8 mouse cellular contexts compared by ENCODE assay signal in the genomic region with DNA sequence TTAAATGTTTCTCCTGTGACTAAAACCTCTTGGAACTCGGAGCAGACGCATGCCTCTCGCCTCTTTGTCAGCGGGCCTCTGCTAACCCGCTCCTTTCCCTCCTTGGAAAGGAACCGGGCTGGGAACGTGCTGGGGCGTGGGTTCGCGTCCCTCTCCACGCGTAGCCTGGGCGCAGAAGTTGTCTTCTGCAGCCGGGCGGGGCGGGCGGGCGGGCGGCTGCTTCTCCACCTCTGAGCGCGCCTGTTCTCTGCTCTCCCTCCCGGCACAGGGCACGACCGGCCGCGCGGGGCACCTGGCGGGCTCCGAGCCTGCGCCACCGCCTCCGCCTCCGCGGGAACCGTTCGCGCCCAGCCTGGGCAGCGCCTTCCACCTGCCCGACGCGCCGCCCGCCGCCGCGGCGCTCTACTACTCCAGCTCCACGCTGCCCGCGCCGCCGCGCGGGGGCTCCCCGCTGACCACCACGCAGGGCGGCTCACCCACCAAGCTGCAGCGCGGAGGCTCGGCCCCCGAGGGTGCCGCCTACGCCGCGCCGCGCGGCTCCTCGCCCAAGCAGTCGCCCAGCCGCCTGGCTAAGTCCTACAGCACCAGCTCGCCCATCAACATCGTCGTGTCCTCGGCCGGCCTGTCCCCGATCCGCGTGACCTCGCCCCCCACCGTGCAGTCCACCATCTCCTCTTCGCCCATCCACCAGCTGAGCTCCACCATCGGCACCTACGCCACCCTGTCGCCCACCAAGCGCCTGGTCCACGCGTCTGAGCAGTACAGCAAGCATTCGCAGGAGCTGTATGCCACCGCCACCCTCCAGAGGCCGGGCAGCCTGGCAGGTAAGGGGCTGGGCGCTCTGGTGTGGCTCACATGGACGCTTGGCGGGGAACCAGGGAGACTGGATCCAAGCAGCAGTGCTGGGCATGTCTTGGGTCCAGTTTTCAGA.
DNase-seq lines count a peak whose midpoint lies in the region; ATAC-seq and TF ChIP-seq lines count a peak whose summit lies in the region.

No protein-coding gene starts in this region.

- 2% methylated on average over 94 of the region's 94 CpGs for WGBS in thymus, adult 2 months
- 2% methylated on average over 86 of the region's 94 CpGs for WGBS in heart, embryonic 15.5 days
- 2% methylated on average over 83 of the region's 94 CpGs for WGBS in limb, embryonic 10.5 days
- 2% methylated on average over 50 of the region's 94 CpGs for WGBS in midbrain, embryonic 11.5 days
- WGBS in stomach, postnatal 0 days = 2% methylated on average over 84 of the region's 94 CpGs

- DNase-seq in thymus, adult 2 months = no peak
- no peak for DNase-seq in thymus, postnatal 0 days (ENCODE audit: low spot score)
- DNase-seq in cerebellum, postnatal 25 days = peak; percentile 75 to 83
- peak; percentile 44 for DNase-seq in limb, embryonic 10.5 days (ENCODE audit: low spot score)
- DNase-seq in midbrain, embryonic 11.5 days (ENCODE audit: low spot score, missing footprints) = peak; percentile 93
- peak; percentile 34 for DNase-seq in stomach, postnatal 0 days (ENCODE audit: low spot score)
- no peak for DNase-seq in gastrocnemius, adult 18-20 months (ENCODE audit: low spot score)

- ATAC-seq in heart, embryonic 15.5 days (replicated peaks; ENCODE audit: insufficient number of reproducible peaks, insufficient read depth, low FRiP score, low read depth) = peak; percentile 60; the same call in 1 of the 2 replicates
- peak; percentile 77 for ATAC-seq in midbrain, embryonic 11.5 days (ENCODE audit: low FRiP score)
- peak; percentile 54 for ATAC-seq in stomach, postnatal 0 days (ENCODE audit: low FRiP score, low TSS enrichment)

- TF ChIP-seq POLR2A in thymus, adult 2 months (IDR thresholded peaks at IDR 0.05; ENCODE audit: control insufficient read depth, extremely low read depth, insufficient read depth, low read length, poor library complexity) = no peak

- H3K4me2 ChIP-seq in heart, embryonic 15.5 days = peak overlapping the region; percentile 99
- peak overlapping the region; percentile 98 for H3K4me2 ChIP-seq in midbrain, embryonic 11.5 days
- H3K4me2 ChIP-seq in stomach, postnatal 0 days (replicated peaks; ENCODE audit: low read depth) = peak overlapping the region; percentile 87

- H3K36me3 ChIP-seq in thymus, adult 2 months (ENCODE audit: control insufficient read depth, insufficient read depth, low read length) = no peaks in the 10 kb centered on the region
- H3K36me3 ChIP-seq in heart, embryonic 15.5 days = no peaks in the 10 kb centered on the region
- no peaks in the 10 kb centered on the region for H3K36me3 ChIP-seq in limb, embryonic 10.5 days
- H3K36me3 ChIP-seq in midbrain, embryonic 11.5 days (ENCODE audit: control insufficient read depth, insufficient read depth, low read length) = no peaks in the 10 kb centered on the region
- no peaks in the 10 kb centered on the region for H3K36me3 ChIP-seq in stomach, postnatal 0 days (ENCODE audit: control insufficient read depth, insufficient read depth, low read length)

- no peaks in the 10 kb centered on the region for H3K9me3 ChIP-seq in heart, embryonic 15.5 days (replicated peaks)
- H3K9me3 ChIP-seq in limb, embryonic 10.5 days (replicated peaks) = no peaks in the 10 kb centered on the region
- H3K9me3 ChIP-seq in midbrain, embryonic 11.5 days (ENCODE audit: control insufficient read depth, low read length) = no peaks in the 10 kb centered on the region
- H3K9me3 ChIP-seq in stomach, postnatal 0 days (ENCODE audit: control insufficient read depth, low read length) = no peaks in the 10 kb centered on the region

- H3K27ac ChIP-seq in thymus, adult 2 months (ENCODE audit: control insufficient read depth, insufficient read depth, low read length) = no peak overlapping the region
- H3K27ac ChIP-seq in heart, embryonic 15.5 days = no peak overlapping the region
- H3K27ac ChIP-seq in limb, embryonic 10.5 days = peak overlapping the region; percentile 62
- H3K27ac ChIP-seq in midbrain, embryonic 11.5 days (ENCODE audit: low read depth, low read length) = no peak overlapping the region
- no peak overlapping the region for H3K27ac ChIP-seq in stomach, postnatal 0 days (replicated peaks)

- peak overlapping the region; percentile 47 for H3K9ac ChIP-seq in heart, embryonic 15.5 days
- peak overlapping the region; percentile 72 for H3K9ac ChIP-seq in midbrain, embryonic 11.5 days (ENCODE audit: low read length)
- no peak overlapping the region for H3K9ac ChIP-seq in stomach, postnatal 0 days (ENCODE audit: low read length)

- no peak for TF ChIP-seq EP300 in stomach, postnatal 0 days (optimal IDR thresholded peaks at IDR 0.05)

- peaks cover 19% of the 10 kb centered on the region; the same call in 1 of the 2 replicates for H3K27me3 ChIP-seq in thymus, adult 2 months (ENCODE audit: control insufficient read depth, insufficient read depth, low read length)
- H3K27me3 ChIP-seq in heart, embryonic 15.5 days = peaks cover 32% of the 10 kb centered on the region
- peaks cover 46% of the 10 kb centered on the region for H3K27me3 ChIP-seq in limb, embryonic 10.5 days (ENCODE audit: low read depth, poor library complexity, severe bottlenecking)
- H3K27me3 ChIP-seq in midbrain, embryonic 11.5 days (ENCODE audit: control insufficient read depth, insufficient read depth, low read length) = peaks cover 9% of the 10 kb centered on the region
- H3K27me3 ChIP-seq in stomach, postnatal 0 days (ENCODE audit: control insufficient read depth, insufficient read depth, low read length) = no peaks in the 10 kb centered on the region

- TF ChIP-seq CTCF in thymus, adult 2 months (IDR thresholded peaks at IDR 0.05; ENCODE audit: borderline replicate concordance, control insufficient read depth, extremely low read depth, insufficient read depth, low read length, poor library complexity) = no peak
- no peak for TF ChIP-seq CTCF in stomach, postnatal 0 days (IDR thresholded peaks at IDR 0.05; ENCODE audit: low read depth)

- no peaks in the 10 kb centered on the region; the same call in 1 of the 2 replicates for H3K4me1 ChIP-seq in thymus, adult 2 months (replicated peaks; ENCODE audit: control insufficient read depth, insufficient read depth, low read length)
- H3K4me1 ChIP-seq in heart, embryonic 15.5 days (replicated peaks) = peaks cover 10% of the 10 kb centered on the region
- H3K4me1 ChIP-seq in limb, embryonic 10.5 days = peaks cover 12% of the 10 kb centered on the region
- H3K4me1 ChIP-seq in midbrain, embryonic 11.5 days (ENCODE audit: control insufficient read depth, insufficient read depth, low read length) = peaks cover 8% of the 10 kb centered on the region
- no peaks in the 10 kb centered on the region for H3K4me1 ChIP-seq in stomach, postnatal 0 days (replicated peaks; ENCODE audit: control insufficient read depth, insufficient read depth)

- H3K4me3 ChIP-seq in thymus, adult 2 months (ENCODE audit: control insufficient read depth, insufficient read depth, low read length) = peak overlapping the region; percentile 33
- peak overlapping the region; percentile 62 for H3K4me3 ChIP-seq in heart, embryonic 15.5 days
- H3K4me3 ChIP-seq in limb, embryonic 10.5 days = peak overlapping the region; percentile 60
- H3K4me3 ChIP-seq in midbrain, embryonic 11.5 days (ENCODE audit: low read depth, low read length) = peak overlapping the region; percentile 56
- peak overlapping the region; percentile 47 for H3K4me3 ChIP-seq in stomach, postnatal 0 days (ENCODE audit: low read depth, low read length)

Comparison
In these comparisons a context has a peak if more than half of its experiments do, and no peak if none do; other contexts are left out.
1. DNase-seq: peak in cerebellum, postnatal 25 days (2 of 2), limb, embryonic 10.5 days (single experiment), midbrain, embryonic 11.5 days (single experiment) and stomach, postnatal 0 days (single experiment); none in thymus, adult 2 months (single experiment), thymus, postnatal 0 days (single experiment) and gastrocnemius, adult 18-20 months (single experiment).
2. Peak in every context shown above with its lines, with median percentiles within 50 percentile points of each other: H3K4me3 ChIP-seq, ATAC-seq and H3K4me2 ChIP-seq.